Mouse (Mus musculus): ENCODE results near the gene Btbd9. TPM values are rescaled to one million over a fixed set of nuclear protein-coding genes. Genes with fewer than 3 reads are reported as not detected.
A peak's percentile ranks its signal among the peaks of the same experiment; 100 is the strongest.

Gene Btbd9
- polyA plus RNA-seq, 1 experiment from 2014 or later, result 98.0 TPM

DNA sequence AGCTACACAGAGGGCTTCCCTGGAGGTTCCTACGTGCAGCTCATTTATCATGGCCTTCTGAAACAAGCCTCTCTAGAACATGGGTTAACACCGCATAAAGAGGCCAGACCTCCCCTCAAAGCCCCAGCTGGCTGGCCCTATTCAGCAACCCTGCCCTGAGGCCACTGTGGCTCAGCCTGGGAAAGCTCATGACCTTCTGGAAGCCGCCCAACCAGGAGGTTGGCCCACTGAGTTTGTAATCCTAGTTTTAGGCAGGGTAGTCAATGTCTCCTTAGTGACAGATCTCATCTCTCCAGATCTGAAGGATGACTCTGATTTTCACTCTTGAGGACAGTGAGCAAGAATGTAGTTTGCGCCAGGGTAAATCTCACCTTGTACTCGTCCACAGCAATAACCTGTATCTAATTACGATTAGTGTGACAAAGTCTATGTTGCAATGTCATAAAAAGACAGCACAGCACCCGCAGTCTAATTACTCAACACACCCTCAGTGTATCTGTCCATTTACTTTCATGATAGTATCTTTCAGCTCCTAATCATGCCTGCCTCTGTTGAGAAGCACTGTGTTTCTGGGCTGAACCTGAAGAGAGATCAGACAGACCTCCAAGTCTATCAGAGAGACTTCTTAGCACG is 320.2 kb downstream of the Btbd9 start:
- no peaks in the 10 kb centered on the region for H3K36me3 ChIP-seq
- ATAC-seq (ENCODE audit: low FRiP score, low read depth), result no peak
- H3K9ac ChIP-seq (replicated peaks), result 0 out of 2 replicates have a peak overlapping the region, but pooled peaks have one; percentile 15
- no peak overlapping the region for H3K4me3 ChIP-seq
- H3K27ac ChIP-seq (replicated peaks), result peak overlapping the region; percentile 25; the same call in 1 of the 2 replicates
- 69% methylated on average over 8 of the region's 8 CpGs for WGBS
- H3K9me3 ChIP-seq, result no peaks in the 10 kb centered on the region
- peaks cover 49% of the 10 kb centered on the region for H3K4me1 ChIP-seq
- no peak overlapping the region for H3K4me2 ChIP-seq (replicated peaks)
- no peaks in the 10 kb centered on the region for H3K27me3 ChIP-seq

DNA sequence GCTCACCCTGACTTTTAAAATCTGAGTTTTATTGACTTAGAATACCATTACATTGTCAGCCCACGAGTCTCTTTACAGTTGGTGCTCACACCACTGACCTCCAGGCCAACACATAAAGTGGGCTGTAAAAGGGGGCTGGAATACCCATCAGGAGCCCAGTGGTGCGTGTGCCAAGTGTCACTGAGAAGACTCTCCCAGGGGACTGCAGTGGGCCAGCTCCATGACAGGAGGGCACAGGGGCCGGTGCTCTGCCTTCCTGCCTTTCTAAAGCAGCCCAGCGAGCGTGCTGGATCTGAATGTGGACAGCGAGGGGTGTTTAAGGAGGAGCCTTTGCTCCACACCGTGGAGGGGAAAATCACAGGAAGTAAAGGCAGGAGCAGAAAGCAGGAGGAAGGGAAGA is 322.4 kb downstream of the Btbd9 start:
- H3K4me1 ChIP-seq, result peaks cover 40% of the 10 kb centered on the region
- H3K27me3 ChIP-seq, result no peaks in the 10 kb centered on the region
- H3K36me3 ChIP-seq, result no peaks in the 10 kb centered on the region
- 45% methylated on average over 7 of the region's 7 CpGs for WGBS
- no peak overlapping the region for H3K27ac ChIP-seq (replicated peaks)
- no peak for ATAC-seq (ENCODE audit: low FRiP score, low read depth)
- no peaks in the 10 kb centered on the region for H3K9me3 ChIP-seq
- no peak overlapping the region for H3K4me3 ChIP-seq
- no peak overlapping the region for H3K4me2 ChIP-seq (replicated peaks)
- H3K9ac ChIP-seq (replicated peaks), result no peak overlapping the region

DNA sequence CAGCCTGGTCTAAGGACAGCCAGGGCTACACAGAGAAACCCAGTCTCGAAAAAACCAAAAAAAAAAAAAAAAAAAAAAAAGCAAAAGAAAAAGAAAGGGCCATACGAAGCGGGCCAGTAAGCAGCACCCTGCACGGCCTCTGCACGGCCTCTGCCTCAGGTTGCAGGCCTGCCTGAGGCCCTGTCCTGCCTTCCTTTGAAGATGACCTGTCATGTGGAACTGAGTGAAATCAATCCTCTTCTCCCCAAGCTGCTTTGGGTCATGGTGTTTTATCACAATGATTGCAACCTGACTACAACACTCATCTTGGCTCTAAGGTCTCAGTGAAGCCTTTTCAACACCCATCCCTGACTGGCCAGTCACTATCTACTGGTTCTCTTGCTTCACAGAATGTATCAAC is 323.3 kb downstream of the Btbd9 start:
- Histone ChIP-seq H3K27ac (replicated peaks) (no peak overlapping the region), H3K9ac (replicated peaks) (no peak overlapping the region), H3K36me3 (no peaks in the 10 kb centered on the region), H3K4me1 (peaks cover 38% of the 10 kb centered on the region), H3K4me3 (no peak overlapping the region), H3K9me3 (no peaks in the 10 kb centered on the region), H3K4me2 (replicated peaks) (no peak overlapping the region), H3K27me3 (no peaks in the 10 kb centered on the region)
- WGBS, result 36% methylated on average over 4 of the region's 5 CpGs
- ATAC-seq (ENCODE audit: low FRiP score, low read depth), result no peak

DNA sequence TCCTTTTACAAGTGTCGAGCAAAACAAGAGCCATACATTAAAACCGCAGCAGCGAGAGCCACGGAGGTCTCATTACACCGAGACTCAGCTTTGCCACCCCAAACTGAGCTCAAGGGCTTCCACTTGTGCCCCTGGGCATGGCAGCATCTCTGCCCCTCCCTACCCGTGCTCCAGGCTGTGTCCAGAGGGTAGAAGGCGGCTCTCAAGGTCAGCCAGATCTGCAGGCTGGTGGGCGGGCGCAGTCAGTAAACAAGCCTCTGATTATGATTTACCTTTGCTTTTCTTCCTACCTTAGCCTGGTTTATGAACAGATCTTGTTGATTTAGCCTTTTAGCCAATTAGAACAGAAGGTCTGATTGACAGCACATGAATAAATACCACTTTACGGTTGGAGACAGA is 331.0 kb downstream of the Btbd9 start:
- no peaks in the 10 kb centered on the region for H3K27me3 ChIP-seq
- H3K4me2 ChIP-seq (replicated peaks), result no peak overlapping the region
- H3K4me1 ChIP-seq, result peaks cover 30% of the 10 kb centered on the region
- no peaks in the 10 kb centered on the region for H3K36me3 ChIP-seq
- 79% methylated on average over 10 of the region's 10 CpGs for WGBS
- no peak for ATAC-seq (ENCODE audit: low FRiP score, low read depth)
- no peaks in the 10 kb centered on the region for H3K9me3 ChIP-seq
- no peak overlapping the region for H3K4me3 ChIP-seq
- no peak overlapping the region for H3K9ac ChIP-seq (replicated peaks)
- H3K27ac ChIP-seq (replicated peaks), result no peak overlapping the region

DNA sequence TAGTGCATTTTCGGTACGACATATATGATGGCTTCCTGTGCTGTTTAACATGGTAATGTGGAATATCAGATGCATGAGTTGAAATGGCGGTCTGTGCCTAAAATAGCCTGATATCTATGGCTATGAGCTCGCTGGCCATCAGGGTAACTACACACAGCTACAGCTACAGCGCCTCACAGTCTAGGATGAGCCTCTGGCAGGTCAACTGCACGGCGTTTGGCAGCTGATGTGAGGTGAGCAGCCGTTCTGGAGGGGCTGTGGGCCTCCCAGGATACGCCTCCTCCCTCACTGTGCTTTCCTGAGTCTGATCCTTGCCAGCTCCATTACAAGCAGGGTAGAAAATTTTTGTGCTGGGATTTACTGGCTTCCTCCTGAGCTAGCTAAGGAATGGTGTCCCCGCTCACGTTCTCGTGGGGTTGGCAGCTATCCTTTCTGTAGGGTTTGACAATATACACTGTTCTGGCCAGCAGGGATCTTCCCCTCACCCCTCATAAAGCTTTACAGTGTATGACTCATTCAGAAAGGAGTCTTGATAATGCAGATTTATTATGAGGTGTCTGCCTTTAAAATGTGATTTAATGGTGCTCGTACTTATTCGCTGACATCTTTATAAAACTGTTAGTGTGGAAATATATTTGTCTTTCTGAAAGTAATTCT is 331.5 kb downstream of the Btbd9 start:
- Histone ChIP-seq H3K9ac (replicated peaks) (no peak overlapping the region), H3K27me3 (no peaks in the 10 kb centered on the region), H3K36me3 (no peaks in the 10 kb centered on the region), H3K4me1 (peaks cover 27% of the 10 kb centered on the region), H3K27ac (replicated peaks) (0 out of 2 replicates have a peak overlapping the region, but pooled peaks have one; percentile 22), H3K4me2 (replicated peaks) (no peak overlapping the region), H3K9me3 (no peaks in the 10 kb centered on the region), H3K4me3 (no peak overlapping the region)
- WGBS, result 74% methylated on average over 14 of the region's 14 CpGs
- no peak for ATAC-seq (ENCODE audit: low FRiP score, low read depth)

DNA sequence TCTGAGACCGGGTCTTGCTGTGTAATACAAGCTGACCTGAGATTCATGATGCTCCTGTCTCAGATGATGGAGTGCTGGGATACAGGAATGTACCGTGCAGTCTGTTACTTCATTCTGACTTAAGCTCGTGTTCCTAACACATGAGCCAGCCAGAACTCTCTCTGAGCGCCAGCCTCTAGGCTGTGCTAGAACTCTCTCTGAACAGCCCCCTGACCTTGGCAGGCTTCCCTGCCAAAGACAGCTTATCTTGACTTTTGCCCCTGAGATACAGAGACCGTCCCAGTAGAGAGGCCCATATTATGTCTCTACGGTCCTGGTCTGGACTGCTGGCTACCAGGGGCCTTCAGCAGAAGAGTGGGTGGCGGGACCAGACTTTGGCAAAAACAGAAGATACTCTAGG is 332.7 kb downstream of the Btbd9 start:
- 91% methylated on average over 7 of the region's 7 CpGs for WGBS
- Histone ChIP-seq H3K4me3 (no peak overlapping the region), H3K4me2 (replicated peaks) (no peak overlapping the region), H3K9ac (replicated peaks) (no peak overlapping the region), H3K9me3 (no peaks in the 10 kb centered on the region), H3K4me1 (peaks cover 27% of the 10 kb centered on the region), H3K27ac (replicated peaks) (no peak overlapping the region), H3K36me3 (no peaks in the 10 kb centered on the region), H3K27me3 (no peaks in the 10 kb centered on the region)
- ATAC-seq (ENCODE audit: low FRiP score, low read depth), result no peak

DNA sequence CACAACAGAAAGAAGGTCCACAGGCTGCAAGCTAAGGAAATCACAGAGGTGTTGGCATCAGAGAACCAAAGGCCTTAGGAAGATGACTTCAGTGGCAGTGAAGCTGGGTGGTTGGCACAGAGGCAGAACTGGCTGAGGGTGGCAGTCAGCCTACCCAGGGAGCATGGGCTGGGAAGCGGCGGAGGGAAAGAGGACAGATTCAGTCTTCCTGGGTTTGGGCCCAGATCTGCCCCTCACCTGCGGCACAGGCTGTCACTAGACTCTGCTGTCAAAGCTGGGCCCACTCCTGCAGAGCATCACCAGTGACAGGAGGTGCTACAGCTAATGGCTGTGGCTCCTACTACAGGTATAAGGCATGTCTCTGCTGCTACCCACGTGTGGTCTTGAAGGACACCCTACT is 333.6 kb downstream of the Btbd9 start:
- WGBS, result 92% methylated on average over 4 of the region's 4 CpGs
- peaks cover 27% of the 10 kb centered on the region for H3K4me1 ChIP-seq

DNA sequence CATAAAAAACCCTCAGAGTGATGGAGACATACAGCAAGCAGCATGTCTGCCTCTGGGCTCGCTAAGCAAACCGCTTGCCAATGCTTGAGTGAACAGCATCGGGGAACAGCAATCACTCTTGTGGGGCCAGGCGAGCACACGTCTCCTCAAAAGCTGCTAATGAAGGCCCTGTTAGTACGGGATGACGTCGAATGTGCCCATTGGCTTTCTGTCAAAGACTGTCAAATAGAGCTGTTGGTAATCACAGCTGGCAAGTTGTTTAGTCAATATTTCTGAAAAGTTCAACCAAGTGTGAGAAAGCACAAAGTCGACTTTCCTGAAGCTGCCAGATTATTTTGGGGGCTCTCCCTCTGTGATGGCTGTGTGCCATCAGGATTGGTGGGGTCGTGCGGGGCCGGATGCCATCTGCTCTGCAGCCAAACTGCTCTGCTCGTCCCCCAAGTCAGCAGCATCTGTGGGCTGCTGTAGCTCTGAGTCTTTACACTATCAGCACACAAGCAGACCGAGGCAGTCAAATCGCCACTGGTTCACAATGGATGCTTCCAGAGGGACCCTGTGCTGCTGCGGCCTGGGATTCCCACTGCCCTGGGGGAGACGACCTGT is 334.5 kb downstream of the Btbd9 start:
- Histone ChIP-seq H3K4me1 (peaks cover 32% of the 10 kb centered on the region), H3K36me3 (no peaks in the 10 kb centered on the region), H3K9ac (replicated peaks) (no peak overlapping the region), H3K4me3 (no peak overlapping the region), H3K9me3 (no peaks in the 10 kb centered on the region), H3K4me2 (replicated peaks) (no peak overlapping the region), H3K27ac (replicated peaks) (no peak overlapping the region; the same call in 1 of the 2 replicates), H3K27me3 (no peaks in the 10 kb centered on the region)
- no peak for ATAC-seq (ENCODE audit: low FRiP score, low read depth)
- WGBS, result 71% methylated on average over 17 of the region's 17 CpGs

More for the DNA sequence above, 333.6 kb downstream of the Btbd9 start:
- Histone ChIP-seq H3K36me3 (no peaks in the 10 kb centered on the region), H3K9ac (replicated peaks) (no peak overlapping the region), H3K27me3 (no peaks in the 10 kb centered on the region), H3K27ac (replicated peaks) (no peak overlapping the region), H3K9me3 (no peaks in the 10 kb centered on the region), H3K4me2 (replicated peaks) (no peak overlapping the region), H3K4me3 (no peak overlapping the region)
- no peak for ATAC-seq (ENCODE audit: low FRiP score, low read depth)

DNA sequence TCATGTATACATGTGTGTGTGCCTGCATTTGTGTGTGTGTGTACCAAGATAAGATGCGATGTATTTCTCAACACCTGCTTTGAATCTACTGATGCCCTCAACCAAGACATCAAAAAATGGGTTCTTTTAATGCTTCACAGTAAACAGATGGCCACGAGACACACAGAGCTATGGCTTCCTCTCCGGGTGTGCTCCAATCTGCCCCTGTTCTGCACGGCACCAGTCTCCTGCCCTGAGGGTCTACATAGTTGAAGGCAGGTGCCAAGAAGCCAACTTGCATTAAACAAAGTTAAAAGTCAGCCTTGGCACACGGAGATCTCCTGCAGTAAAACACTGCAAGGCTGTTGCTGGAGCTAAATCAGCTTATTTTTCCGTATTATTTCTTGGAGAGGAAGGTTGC is 335.2 kb downstream of the Btbd9 start:
- H3K4me3 ChIP-seq, result no peak overlapping the region
- H3K9ac ChIP-seq (replicated peaks), result no peak overlapping the region
- no peaks in the 10 kb centered on the region for H3K36me3 ChIP-seq
- no peaks in the 10 kb centered on the region for H3K27me3 ChIP-seq
- no peak overlapping the region for H3K4me2 ChIP-seq (replicated peaks)
- no peaks in the 10 kb centered on the region for H3K9me3 ChIP-seq
- peaks cover 39% of the 10 kb centered on the region for H3K4me1 ChIP-seq
- no peak for ATAC-seq (ENCODE audit: low FRiP score, low read depth)
- 84% methylated on average over 6 of the region's 6 CpGs for WGBS
- no peak overlapping the region for H3K27ac ChIP-seq (replicated peaks)

DNA sequence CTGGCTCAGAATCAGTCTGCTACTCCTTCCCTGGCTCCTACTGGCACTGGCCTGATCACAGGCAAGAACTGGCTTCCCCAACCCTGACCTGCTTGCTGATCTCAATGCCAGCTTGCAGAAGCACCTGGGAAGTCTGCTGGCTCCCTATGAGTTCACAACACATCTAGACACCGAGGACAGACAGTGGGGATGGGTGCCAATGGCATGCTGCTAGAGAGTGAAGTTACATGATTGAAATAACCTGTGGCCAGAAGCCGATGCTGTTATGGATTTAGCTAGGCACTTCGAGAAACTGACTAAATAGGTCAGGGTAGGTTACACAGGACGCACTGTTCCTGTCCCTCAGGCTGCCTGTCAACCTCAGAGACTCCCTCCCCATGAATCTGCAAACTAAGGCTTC is 335.6 kb downstream of the Btbd9 start:
- Histone ChIP-seq H3K4me1 (peaks cover 40% of the 10 kb centered on the region), H3K9ac (replicated peaks) (no peak overlapping the region), H3K4me3 (no peak overlapping the region), H3K27ac (replicated peaks) (no peak overlapping the region), H3K36me3 (no peaks in the 10 kb centered on the region), H3K27me3 (no peaks in the 10 kb centered on the region), H3K4me2 (replicated peaks) (no peak overlapping the region), H3K9me3 (no peaks in the 10 kb centered on the region)
- 84% methylated on average over 4 of the region's 4 CpGs for WGBS
- no peak for ATAC-seq (ENCODE audit: low FRiP score, low read depth)

DNA sequence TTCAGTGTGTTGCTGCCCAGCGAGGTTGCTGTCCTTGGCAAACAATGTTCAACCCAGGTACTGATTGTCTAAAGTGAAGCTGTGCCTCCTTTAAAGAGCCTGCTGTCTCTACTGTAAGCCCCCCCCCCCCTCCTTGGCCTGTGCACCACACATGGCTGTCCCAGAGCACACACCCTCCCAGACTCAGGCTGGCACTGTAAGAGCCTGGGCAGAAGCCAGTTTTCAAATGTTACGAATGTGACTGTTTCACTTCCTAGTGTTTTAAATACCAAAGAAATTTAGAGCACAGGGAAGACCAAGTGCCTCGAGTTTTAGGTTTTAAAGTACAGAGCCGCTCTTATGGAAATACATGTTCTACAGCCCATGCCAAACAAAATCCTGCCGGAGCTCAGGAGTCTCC is 336.8 kb downstream of the Btbd9 start:
- 89% methylated on average over 5 of the region's 5 CpGs for WGBS
- H3K27ac ChIP-seq (replicated peaks), result no peak overlapping the region
- peaks cover 32% of the 10 kb centered on the region for H3K4me1 ChIP-seq

DNA sequence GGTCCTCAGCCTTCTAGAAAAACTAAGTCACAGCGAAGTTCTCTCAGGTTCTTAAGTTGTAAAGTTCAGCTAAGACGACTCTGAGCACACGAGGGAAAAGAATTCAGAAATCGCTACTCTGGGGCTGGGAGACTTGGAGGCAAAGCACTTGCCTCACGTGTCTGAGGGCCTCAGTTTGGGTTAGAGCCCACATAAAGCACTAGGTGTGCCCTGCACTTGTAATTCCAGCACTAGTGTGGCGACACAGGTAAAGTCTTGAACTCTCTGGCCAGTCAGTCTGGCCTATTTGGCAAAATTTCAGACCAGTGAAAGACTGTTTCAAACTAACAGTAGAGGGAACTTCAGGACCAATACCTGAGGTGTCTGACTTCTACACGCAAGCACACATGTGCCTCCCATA is 338.7 kb downstream of the Btbd9 start:
- 89% methylated on average over 7 of the region's 7 CpGs for WGBS
- no peaks in the 10 kb centered on the region for H3K36me3 ChIP-seq
- no peak overlapping the region for H3K4me3 ChIP-seq
- no peak overlapping the region for H3K9ac ChIP-seq (replicated peaks)
- no peak overlapping the region for H3K4me2 ChIP-seq (replicated peaks)
- H3K27me3 ChIP-seq, result no peaks in the 10 kb centered on the region
- H3K9me3 ChIP-seq, result no peaks in the 10 kb centered on the region
- ATAC-seq (ENCODE audit: low FRiP score, low read depth), result no peak
- peaks cover 26% of the 10 kb centered on the region for H3K4me1 ChIP-seq
- no peak overlapping the region for H3K27ac ChIP-seq (replicated peaks)

More for the DNA sequence above, 336.8 kb downstream of the Btbd9 start:
- Histone ChIP-seq H3K36me3 (no peaks in the 10 kb centered on the region), H3K4me3 (no peak overlapping the region), H3K27me3 (no peaks in the 10 kb centered on the region), H3K9ac (replicated peaks) (no peak overlapping the region), H3K4me2 (replicated peaks) (no peak overlapping the region), H3K9me3 (no peaks in the 10 kb centered on the region)
- no peak for ATAC-seq (ENCODE audit: low FRiP score, low read depth)

Data from midbrain, embryonic 12.5 days (tissue).